ENCODE assay signal across 10 mouse cellular contexts in genomic region chr7:120875540-120876388, GRCm38 (mm10). TPM values are rescaled to one million over a fixed set of nuclear protein-coding genes. Genes with fewer than 3 reads are reported as not detected.
DNase-seq lines count a peak whose midpoint lies in the region; ATAC-seq lines count a peak whose summit lies in the region.
"Had no signal": no experiment of that assay in that cellular context is flagged by ENCODE, and none has a peak within 500 bp of the region (broad histone marks: within the 10 kb centered on the region; RNA-seq: fewer than 3 reads in every experiment).

No protein-coding gene starts in this region.

- ATAC-seq in forebrain, embryonic 12.5 days (ENCODE audit: low FRiP score) = no peak
- ATAC-seq in forebrain, embryonic 15.5 days (replicated peaks) = no peak
- ATAC-seq in lung, embryonic 16.5 days (ENCODE audit: low read depth) = peak; percentile 78
- ATAC-seq in intestine, embryonic 16.5 days = peak; percentile 79
- ATAC-seq in megakaryocyte progenitor cell, adult 5-6 weeks (replicated peaks; ENCODE audit: poor library complexity) = peak; percentile 7
- ATAC-seq in hindbrain, embryonic 14.5 days (ENCODE audit: low FRiP score) = no peak

- no peak for DNase-seq in lung, postnatal 25 days (ENCODE audit: low spot score)
- no peak for DNase-seq in right cerebral cortex, adult 2 months (ENCODE audit: low spot score in 2 of 2)
- no peak for DNase-seq in hindbrain, embryonic 14.5 days (ENCODE audit: low spot score)
- DNase-seq: right cerebral cortex, postnatal 25 days had no signal

- H3K9ac ChIP-seq in forebrain, embryonic 12.5 days = 0 out of 2 replicates have a peak overlapping the region, but pooled peaks have one; percentile 25
- H3K9ac ChIP-seq in forebrain, embryonic 15.5 days (replicated peaks) = no peak overlapping the region
- H3K9ac ChIP-seq in lung, embryonic 16.5 days (ENCODE audit: low read length) = no peak overlapping the region
- H3K9ac ChIP-seq in intestine, embryonic 16.5 days (ENCODE audit: low read depth, low read length) = peak overlapping the region; percentile 3; the same call in 1 of the 2 replicates
- H3K9ac ChIP-seq in hindbrain, embryonic 14.5 days = no peak overlapping the region
- H3K9ac ChIP-seq: heart, embryonic 15.5 days had no signal

- H3K4me3 ChIP-seq in forebrain, embryonic 12.5 days (replicated peaks) = no peak overlapping the region
- no peak overlapping the region for H3K4me3 ChIP-seq in forebrain, embryonic 15.5 days
- H3K4me3 ChIP-seq in lung, embryonic 16.5 days (ENCODE audit: low read length) = no peak overlapping the region
- no peak overlapping the region for H3K4me3 ChIP-seq in intestine, embryonic 16.5 days (ENCODE audit: low read length)
- H3K4me3 ChIP-seq in hindbrain, embryonic 14.5 days (replicated peaks; ENCODE audit: low read length) = no peak overlapping the region
- H3K4me3 ChIP-seq: heart, embryonic 15.5 days had no signal

- H3K4me2 ChIP-seq in forebrain, embryonic 12.5 days = no peak overlapping the region
- no peak overlapping the region for H3K4me2 ChIP-seq in forebrain, embryonic 15.5 days (replicated peaks)
- H3K4me2 ChIP-seq in lung, embryonic 16.5 days (ENCODE audit: low read depth, low read length) = no peak overlapping the region
- no peak overlapping the region for H3K4me2 ChIP-seq in intestine, embryonic 16.5 days (ENCODE audit: low read depth, low read length)
- H3K4me2 ChIP-seq in hindbrain, embryonic 14.5 days (replicated peaks) = no peak overlapping the region
- H3K4me2 ChIP-seq: heart, embryonic 15.5 days had no signal

- WGBS in forebrain, embryonic 12.5 days = 67% methylated on average over 3 of the region's 3 CpGs
- 79% methylated on average over 3 of the region's 3 CpGs for WGBS in forebrain, embryonic 15.5 days
- 57% methylated on average over 3 of the region's 3 CpGs for WGBS in lung, embryonic 16.5 days
- 54% methylated on average over 3 of the region's 3 CpGs for WGBS in intestine, embryonic 16.5 days
- 84% methylated on average over 3 of the region's 3 CpGs for WGBS in hindbrain, embryonic 14.5 days

- no peaks in the 10 kb centered on the region for H3K27me3 ChIP-seq in forebrain, embryonic 12.5 days
- no peaks in the 10 kb centered on the region for H3K27me3 ChIP-seq in forebrain, embryonic 15.5 days
- H3K27me3 ChIP-seq in lung, embryonic 16.5 days (ENCODE audit: control insufficient read depth, insufficient read depth, low read depth, low read length) = no peaks in the 10 kb centered on the region
- H3K27me3 ChIP-seq in intestine, embryonic 16.5 days (replicated peaks; ENCODE audit: control insufficient read depth, insufficient read depth, low read length) = no peaks in the 10 kb centered on the region
- no peaks in the 10 kb centered on the region for H3K27me3 ChIP-seq in hindbrain, embryonic 14.5 days (ENCODE audit: control insufficient read depth, insufficient read depth, low read length)
- H3K27me3 ChIP-seq: heart, embryonic 15.5 days had no signal

- 0 out of 2 replicates have a peak, but pooled peaks cover 6% of the 10 kb centered on the region for H3K36me3 ChIP-seq in forebrain, embryonic 12.5 days (replicated peaks)
- peaks cover 5% of the 10 kb centered on the region; the same call in 1 of the 2 replicates for H3K36me3 ChIP-seq in forebrain, embryonic 15.5 days
- H3K36me3 ChIP-seq in lung, embryonic 16.5 days (ENCODE audit: control insufficient read depth, insufficient read depth, low read length) = peaks cover 7% of the 10 kb centered on the region; the same call in 1 of the 2 replicates
- H3K36me3 ChIP-seq in intestine, embryonic 16.5 days (ENCODE audit: control insufficient read depth, insufficient read depth, low read length) = no peaks in the 10 kb centered on the region
- H3K36me3 ChIP-seq in hindbrain, embryonic 14.5 days (replicated peaks; ENCODE audit: control insufficient read depth, insufficient read depth) = peaks cover 11% of the 10 kb centered on the region

- no peaks in the 10 kb centered on the region for H3K4me1 ChIP-seq in forebrain, embryonic 12.5 days
- no peaks in the 10 kb centered on the region for H3K4me1 ChIP-seq in forebrain, embryonic 15.5 days
- peaks cover 8% of the 10 kb centered on the region for H3K4me1 ChIP-seq in lung, embryonic 16.5 days (replicated peaks; ENCODE audit: control insufficient read depth, insufficient read depth, low read length)
- peaks cover 3% of the 10 kb centered on the region; the same call in 1 of the 2 replicates for H3K4me1 ChIP-seq in intestine, embryonic 16.5 days (ENCODE audit: control insufficient read depth, insufficient read depth, low read length)
- no peaks in the 10 kb centered on the region for H3K4me1 ChIP-seq in hindbrain, embryonic 14.5 days (replicated peaks; ENCODE audit: control insufficient read depth, insufficient read depth, low read length)

- no peaks in the 10 kb centered on the region for H3K9me3 ChIP-seq in forebrain, embryonic 12.5 days
- H3K9me3 ChIP-seq in forebrain, embryonic 15.5 days = no peaks in the 10 kb centered on the region
- no peaks in the 10 kb centered on the region for H3K9me3 ChIP-seq in lung, embryonic 16.5 days (ENCODE audit: control insufficient read depth, low read length)
- H3K9me3 ChIP-seq in intestine, embryonic 16.5 days (ENCODE audit: control insufficient read depth, low read length) = no peaks in the 10 kb centered on the region
- no peaks in the 10 kb centered on the region for H3K9me3 ChIP-seq in hindbrain, embryonic 14.5 days (ENCODE audit: control insufficient read depth, low read length)
- H3K9me3 ChIP-seq: heart, embryonic 15.5 days had no signal

- H3K27ac ChIP-seq in forebrain, embryonic 12.5 days = no peak overlapping the region
- H3K27ac ChIP-seq in forebrain, embryonic 15.5 days (replicated peaks) = no peak overlapping the region
- H3K27ac ChIP-seq in lung, embryonic 16.5 days (ENCODE audit: low read length) = peak overlapping the region; percentile 84
- H3K27ac ChIP-seq in intestine, embryonic 16.5 days (ENCODE audit: low read length) = peak overlapping the region; percentile 88
- H3K27ac ChIP-seq in hindbrain, embryonic 14.5 days = no peak overlapping the region
- H3K27ac ChIP-seq: heart, embryonic 15.5 days had no signal

RNA-seq across cellular contexts. Expression of gene Eef2k, which starts 33.1 kb away (rescaled TPM):
- 20.6 and 21.3 TPM in 2 replicates for polyA plus RNA-seq in forebrain, embryonic 12.5 days (2016; fragmentation: Nextera tagmentation; extraction: Ambion mirVana)
- 33.7 and 35.1 TPM in 2 replicates for polyA plus RNA-seq in forebrain, embryonic 15.5 days (2015; fragmentation: Nextera tagmentation; extraction: Ambion mirVana)
- 48.5 and 54.6 TPM in 2 replicates for polyA plus RNA-seq in lung, embryonic 16.5 days (2015; fragmentation: Nextera tagmentation; extraction: Ambion mirVana)
- 54.1 and 59.6 TPM in 2 replicates for polyA plus RNA-seq in intestine, embryonic 16.5 days (2015; fragmentation: Nextera tagmentation; extraction: Ambion mirVana)
- 32.5 and 34.4 TPM in 2 replicates for total RNA-seq in megakaryocyte progenitor cell, adult 5-6 weeks (2015)
- total RNA-seq in megakaryocyte progenitor cell, adult 5-6 weeks (2017) = 80.5 and 85.0 TPM in 2 replicates
- 15.0 and 15.9 TPM in 2 replicates for polyA plus RNA-seq in hindbrain, embryonic 14.5 days (2014; fragmentation: Nextera tagmentation; extraction: Ambion mirVana)

RNA-seq across cellular contexts. Expression of gene Polr3e, which starts 41.8 kb away (rescaled TPM):
- 33.5 and 34.9 TPM in 2 replicates for polyA plus RNA-seq in forebrain, embryonic 12.5 days (2016; fragmentation: Nextera tagmentation; extraction: Ambion mirVana)
- 31.6 and 31.9 TPM in 2 replicates for polyA plus RNA-seq in forebrain, embryonic 15.5 days (2015; fragmentation: Nextera tagmentation; extraction: Ambion mirVana)
- polyA plus RNA-seq in lung, embryonic 16.5 days (2015; fragmentation: Nextera tagmentation; extraction: Ambion mirVana) = 27.7 and 28.3 TPM in 2 replicates
- polyA plus RNA-seq in intestine, embryonic 16.5 days (2015; fragmentation: Nextera tagmentation; extraction: Ambion mirVana) = 37.5 and 37.9 TPM in 2 replicates
- total RNA-seq in megakaryocyte progenitor cell, adult 5-6 weeks (2015) = 14.0 and 15.1 TPM in 2 replicates
- 32.6 and 33.0 TPM in 2 replicates for total RNA-seq in megakaryocyte progenitor cell, adult 5-6 weeks (2017)
- polyA plus RNA-seq in hindbrain, embryonic 14.5 days (2014; fragmentation: Nextera tagmentation; extraction: Ambion mirVana) = 16.6 and 17.9 TPM in 2 replicates

Comparison
In these comparisons a context has a peak if more than half of its experiments do, and no peak if none do; other contexts are left out.
1. H3K9ac ChIP-seq: peak in forebrain, embryonic 12.5 days (single experiment) and intestine, embryonic 16.5 days (single experiment); none in forebrain, embryonic 15.5 days (single experiment), lung, embryonic 16.5 days (single experiment) and hindbrain, embryonic 14.5 days (single experiment).
2. ATAC-seq: peak in lung, embryonic 16.5 days (single experiment), intestine, embryonic 16.5 days (single experiment) and megakaryocyte progenitor cell, adult 5-6 weeks (single experiment); none in forebrain, embryonic 12.5 days (single experiment), forebrain, embryonic 15.5 days (single experiment) and hindbrain, embryonic 14.5 days (single experiment).
3. H3K27ac ChIP-seq: peak in lung, embryonic 16.5 days (single experiment) and intestine, embryonic 16.5 days (single experiment); none in forebrain, embryonic 12.5 days (single experiment), forebrain, embryonic 15.5 days (single experiment) and hindbrain, embryonic 14.5 days (single experiment).